Mouse (Mus musculus) embryonic fibroblast, embryonic 13.5 days (primary cell): Measurements from ENCODE around the gene Pde12. TPM values are rescaled to one million over a fixed set of nuclear protein-coding genes. Genes with fewer than 3 reads are reported as not detected.

Experiments
- H3K27ac ChIP-seq: 2 replicates; pipeline ENCODE4 v1.5.1; 2012; ENCODE audit warnings: low read length, control low read depth, inconsistent platforms; ENCODE audit not compliant: insufficient read depth
- H3K4me1 ChIP-seq: 2 replicates; pipeline ENCODE4 v1.6.1; 2011; ENCODE audit warnings: low read length; ENCODE audit not compliant: control insufficient read depth, insufficient read depth
- H3K4me3 ChIP-seq: 2 replicates; pipeline ENCODE4 v1.5.1; 2011; ENCODE audit warnings: mild to moderate bottlenecking, control low read depth, low read length; ENCODE audit not compliant: insufficient read depth
- CTCF ChIP-seq: IDR thresholded peaks from 2 replicates; pipeline ENCODE4 v1.5.1; 2011; ENCODE audit warnings: mild to moderate bottlenecking, control low read depth, low read length, moderate library complexity, borderline replicate concordance; ENCODE audit not compliant: insufficient read depth
- POLR2A ChIP-seq: IDR thresholded peaks from 2 replicates; pipeline ENCODE4 v1.6.1; 2011; ENCODE audit warnings: low read depth, mild to moderate bottlenecking, control low read depth, low read length, moderate library complexity
- polyA plus RNA-seq: library from polyadenylated mRNA; stranded (reverse); fragments of >200 nt; gene quantifications from 2 replicates; pipeline ENCODE4 v1.2.4, GENCODE M21; 2011; ENCODE audit warnings: low read depth; ENCODE audit not compliant: missing spikeins, insufficient read length

Pde12 gene
- polyA plus RNA-seq, 1 experiment: 7.3 TPM

- Histone ChIP-seq H3K4me3 (no peak overlapping the region), H3K4me1 (no peaks in the 10 kb centered on the region; the same call in 1 of the 2 replicates), H3K27ac (no peak overlapping the region)
- no peak for TF ChIP-seq CTCF
- no peak for TF ChIP-seq POLR2A
These were observed 1.3 kb upstream of the Pde12 start for GRCm38 (mm10) chr14:26670964-26671363.

DNA sequence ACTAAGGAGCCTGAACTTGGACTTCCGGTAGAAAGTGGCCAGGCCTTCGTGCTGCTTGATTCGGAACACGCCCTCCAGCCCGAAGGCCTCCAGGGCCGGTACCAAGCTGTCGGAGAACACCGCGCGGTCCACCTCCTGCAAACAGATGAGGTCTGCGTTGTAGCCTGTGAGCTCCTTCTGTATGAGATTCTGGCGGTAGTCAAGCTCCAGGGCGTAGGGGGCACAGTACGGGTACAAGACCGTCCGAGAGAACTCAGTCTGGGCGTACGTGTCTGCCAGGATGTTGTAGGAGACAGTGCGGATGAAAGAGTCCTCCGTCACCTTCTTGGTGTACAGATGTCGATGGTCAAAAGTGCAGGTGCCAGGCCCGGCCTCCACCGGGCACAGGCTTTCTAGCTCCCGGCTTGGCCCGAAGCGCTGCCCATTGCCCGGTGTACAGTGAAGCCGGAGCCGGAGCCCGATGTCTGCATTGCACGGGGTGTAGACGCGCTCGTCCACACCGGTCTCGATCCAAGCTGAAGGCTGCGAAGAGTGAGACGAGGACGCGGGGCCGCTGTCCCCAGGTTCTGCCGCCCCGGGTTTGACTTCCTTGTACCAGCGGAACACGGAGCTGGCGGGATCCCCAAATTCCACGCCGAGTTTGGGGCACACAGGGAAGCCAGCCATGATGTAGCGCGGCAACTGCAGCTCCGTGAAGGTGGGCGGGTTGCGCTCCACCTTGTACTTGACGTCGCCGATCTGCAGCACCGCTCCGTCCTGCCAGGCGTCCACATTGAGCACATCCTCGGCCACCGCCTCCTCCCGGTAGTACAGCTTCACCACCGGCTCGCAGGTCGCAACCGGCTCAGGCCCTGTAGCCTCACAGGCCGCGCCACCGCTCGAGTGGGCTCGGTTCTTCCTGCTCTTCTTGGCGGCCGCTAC, 1.1 kb downstream of the Pde12 start:
- H3K4me3 ChIP-seq: peak overlapping the region; percentile 85
- TF ChIP-seq CTCF (no peak), POLR2A (peak; percentile 36; the same call in 1 of the 2 replicates)
- 0 out of 2 replicates have a peak overlapping the region, but pooled peaks have one; percentile 4 for H3K27ac ChIP-seq
- H3K4me1 ChIP-seq: no peaks in the 10 kb centered on the region; the same call in 1 of the 2 replicates

GRCm38 (mm10) chr14:26667991-26668370, 1.7 kb downstream of the Pde12 start:
- no peak for TF ChIP-seq POLR2A
- Histone ChIP-seq H3K27ac (0 out of 2 replicates have a peak overlapping the region, but pooled peaks have one; percentile 2), H3K4me3 (peak overlapping the region; percentile 85), H3K4me1 (no peaks in the 10 kb centered on the region; the same call in 1 of the 2 replicates)

DNA sequence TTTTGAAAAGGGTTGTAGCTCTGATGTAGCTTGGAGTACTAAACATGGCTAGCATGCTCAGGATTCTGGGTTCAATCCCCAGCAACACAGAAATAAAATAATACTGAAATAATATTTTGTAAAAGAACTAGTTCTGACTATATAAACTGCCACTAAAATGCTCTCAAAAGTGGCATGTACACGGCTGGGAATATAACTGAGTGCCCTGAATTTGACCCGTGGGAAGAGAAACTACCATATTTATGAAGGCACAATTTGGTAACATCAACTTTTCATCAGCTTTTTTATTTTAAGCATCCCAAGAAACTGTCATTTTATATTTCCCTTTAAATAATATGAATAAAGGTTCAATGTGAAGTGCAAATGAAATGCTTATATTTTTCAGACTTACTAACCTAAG, 5.8 kb downstream of the Pde12 start:
- TF ChIP-seq CTCF: no peak
- Histone ChIP-seq H3K4me1 (no peaks in the 10 kb centered on the region; the same call in 1 of the 2 replicates), H3K27ac (no peak overlapping the region), H3K4me3 (no peak overlapping the region)

DNA sequence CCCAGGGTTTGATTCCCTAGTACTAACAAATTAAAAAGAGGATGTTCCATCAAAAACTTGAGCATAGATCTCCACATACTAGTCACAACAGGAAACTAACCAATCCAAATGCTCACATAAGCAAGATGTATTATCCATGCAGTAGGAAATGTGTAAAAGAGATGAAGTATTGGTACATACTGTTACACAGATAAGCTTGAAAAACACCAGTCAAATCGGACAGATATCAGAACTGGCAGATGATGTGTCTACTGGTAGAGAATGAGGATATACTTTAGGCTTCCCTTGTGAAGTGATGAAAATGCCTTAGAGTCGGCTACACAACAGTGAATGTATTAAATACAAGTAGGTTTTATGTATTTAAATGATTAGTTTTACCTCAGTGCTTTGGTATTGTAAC, 7.2 kb downstream of the Pde12 start:
- no peak overlapping the region for H3K4me3 ChIP-seq
- no peak overlapping the region for H3K27ac ChIP-seq
- TF ChIP-seq CTCF (no peak), POLR2A (no peak)
- H3K4me1 ChIP-seq: no peaks in the 10 kb centered on the region; the same call in 1 of the 2 replicates

GRCm38 (mm10) chr14:26662016-26662415, 7.7 kb downstream of the Pde12 start:
- TF ChIP-seq POLR2A (no peak), CTCF (no peak)
- Histone ChIP-seq H3K27ac (no peak overlapping the region), H3K4me1 (no peaks in the 10 kb centered on the region; the same call in 1 of the 2 replicates), H3K4me3 (no peak overlapping the region)

- Histone ChIP-seq H3K4me1 (no peaks in the 10 kb centered on the region), H3K27ac (no peak overlapping the region), H3K4me3 (no peak overlapping the region)
- TF ChIP-seq POLR2A: no peak
- TF ChIP-seq CTCF: no peak
These were observed 9.4 kb downstream of the Pde12 start for GRCm38 (mm10) chr14:26660233-26660632.

DNA sequence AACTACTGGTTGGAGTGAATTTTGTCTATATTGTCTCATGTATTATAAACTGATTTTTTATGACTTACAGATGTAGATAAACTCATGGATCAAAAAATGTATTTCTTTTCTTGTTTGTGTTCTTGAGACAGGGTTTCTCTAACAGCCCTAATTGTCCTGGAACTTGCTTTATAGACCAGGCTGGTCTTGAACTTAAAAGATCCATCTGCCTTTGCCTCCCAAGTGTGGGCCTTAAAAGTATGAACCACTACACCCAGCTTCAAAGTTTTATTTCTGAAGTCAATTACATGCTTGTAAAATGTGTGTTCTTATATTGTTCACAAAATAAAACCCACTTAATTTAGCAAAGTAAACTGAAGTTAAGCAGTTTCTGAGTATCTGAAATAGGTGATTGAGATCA, 11.5 kb downstream of the Pde12 start:
- no peak overlapping the region for H3K4me3 ChIP-seq
- TF ChIP-seq CTCF: no peak
- TF ChIP-seq POLR2A: no peak

GRCm38 (mm10) chr14:26651901-26652300, 17.8 kb downstream of the Pde12 start:
- peaks cover 8% of the 10 kb centered on the region for H3K4me1 ChIP-seq
- H3K27ac ChIP-seq: no peak overlapping the region
- no peak overlapping the region for H3K4me3 ChIP-seq
- TF ChIP-seq POLR2A: no peak
- no peak for TF ChIP-seq CTCF

More for the DNA sequence above, 11.5 kb downstream of the Pde12 start:
- Histone ChIP-seq H3K27ac (no peak overlapping the region), H3K4me1 (no peaks in the 10 kb centered on the region)

DNA sequence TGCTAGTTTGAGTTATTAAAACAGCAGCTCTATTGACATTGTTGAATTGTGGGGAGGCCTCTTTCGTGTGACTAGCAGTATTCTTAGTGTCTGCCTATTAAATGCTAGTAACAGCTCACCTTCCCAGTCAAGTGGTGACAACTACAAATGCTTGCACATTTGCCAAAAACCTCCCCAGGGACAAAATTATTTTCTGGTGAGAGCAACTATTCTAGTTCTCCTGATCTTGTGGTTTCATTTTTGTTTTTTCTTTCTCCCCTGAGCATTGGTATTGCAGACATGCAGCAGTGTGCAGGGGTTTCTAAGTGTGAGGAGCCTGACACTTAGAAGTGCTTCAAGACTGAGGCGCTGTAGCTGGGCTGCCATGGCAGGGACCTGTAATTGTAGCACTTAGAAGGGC, 21.9 kb downstream of the Pde12 start:
- H3K27ac ChIP-seq: no peak overlapping the region
- no peak overlapping the region for H3K4me3 ChIP-seq
- H3K4me1 ChIP-seq: peaks cover 15% of the 10 kb centered on the region
- TF ChIP-seq CTCF (no peak), POLR2A (no peak)
